Mouse (Mus musculus) forebrain, postnatal 0 days (tissue): ENCODE data around the gene Aspscr1. TPM values are rescaled to one million over a fixed set of nuclear protein-coding genes. Genes with fewer than 3 reads are reported as not detected.

ENCODE experiments used
- ATAC-seq: fragments of 200-750 bp; cut with Nextera tagmentation; 2 replicates; pipeline ENCODE4 v1.8.0; 2017; ENCODE audit warnings: mild to moderate bottlenecking, moderate library complexity
- DNase-seq: peaks from one replicate; pipeline ENCODE4 v3.0.0-alpha.2; 2015
- H3K27ac ChIP-seq: fragments of 300-500 bp; sonication (generic); 2 replicates; pipeline ENCODE4 v1.5.1; 2014; ENCODE audit warnings: low read depth, mild to moderate bottlenecking, antibody characterized with exemption, low read length, moderate library complexity, mixed read lengths
- H3K27me3 ChIP-seq: fragments of 300-500 bp; sonication (generic); 2 replicates; pipeline ENCODE4 v1.6.1; 2014; ENCODE audit warnings: mild to moderate bottlenecking, low read length, mixed read lengths; ENCODE audit not compliant: insufficient read depth
- H3K36me3 ChIP-seq: fragments of 300-500 bp; sonication (generic); 2 replicates; pipeline ENCODE4 v1.6.1; 2014; ENCODE audit warnings: mild to moderate bottlenecking, moderate library complexity; ENCODE audit not compliant: insufficient read depth
- H3K4me1 ChIP-seq: fragments of 300-500 bp; sonication (generic); 2 replicates; pipeline ENCODE4 v1.6.1; 2014; ENCODE audit warnings: antibody characterized with exemption; ENCODE audit not compliant: insufficient read depth
- H3K4me2 ChIP-seq: fragments of 300-500 bp; sonication (generic); 2 replicates; pipeline ENCODE4 v1.6.1; 2014; ENCODE audit warnings: low read depth, mild to moderate bottlenecking, moderate library complexity
- H3K4me3 ChIP-seq: fragments of 300-500 bp; sonication (generic); 2 replicates; pipeline ENCODE4 v1.5.1; 2014; ENCODE audit warnings: low read depth, low read length, mixed read lengths
- H3K9ac ChIP-seq: fragments of 300-500 bp; sonication (generic); 2 replicates; pipeline ENCODE4 v1.6.1; 2014; ENCODE audit warnings: mild to moderate bottlenecking
- H3K9me3 ChIP-seq: fragments of 300-500 bp; sonication (generic); 2 replicates; pipeline ENCODE4 v1.6.1; 2016; ENCODE audit warnings: low read length
- CTCF ChIP-seq: sonication (generic); IDR thresholded peaks from 2 replicates; pipeline ENCODE4 v1.5.1; 2016; ENCODE audit warnings: antibody characterized with exemption, control low read depth, low read depth
- WGBS: fragments of 180-500 bp; shearing (Covaris S2); extraction: QIAGEN DNeasy Blood & Tissue Kit; methylation state at CpG from one replicate; pipeline ENCODE4 v1.1.7; 2014; 5-methylcytosine and 5-hydroxymethylcytosine counted together
- polyA plus RNA-seq: library from polyadenylated mRNA; unstranded; fragments of >200 nt; fragmentation: Nextera tagmentation; extraction: Ambion mirVana; gene quantifications from 2 replicates; pipeline ENCODE4 v1.2.1, GENCODE M21; 2015
- total RNA-seq: library from RNA; depleted of rRNA; stranded (reverse); fragments of >200 nt; gene quantifications from 2 replicates; pipeline ENCODE4 v1.2.3, GENCODE M21; 2014; rRNA removed

Gene Aspscr1
- total RNA-seq (97.7 and 102 TPM in 2 replicates), polyA plus RNA-seq (137 and 139 TPM in 2 replicates)

- Histone ChIP-seq H3K27ac (peak within 1 kb of the TSS; percentile 84), H3K4me1 (peaks cover 10% of the 10 kb centered on the region), H3K4me3 (peak within 1 kb of the TSS; percentile 82), H3K36me3 (peaks cover 10% of the 10 kb centered on the region), H3K9ac (peak within 1 kb of the TSS; percentile 70), H3K9me3 (no peaks in the 10 kb centered on the region), H3K27me3 (no peaks in the 10 kb centered on the region), H3K4me2 (peak within 1 kb of the TSS; percentile 71)
- no peak for TF ChIP-seq CTCF
- ATAC-seq = peak; percentile 98
- peak; percentile 96 for DNase-seq
- WGBS = 4% methylated on average over 81 of the region's 83 CpGs
Measured at GRCm38 (mm10) chr11:120672687-120673593, at the start of gene Aspscr1. Aspscr1 (plus strand) TSS chr11:120672973.

GRCm38 (mm10) chr11:120623961-120624679 lies 48.7 kb upstream of the Aspscr1 start:
- Histone ChIP-seq H3K4me3 (peak overlapping the region; percentile 87), H3K9ac (peak overlapping the region; percentile 76), H3K9me3 (no peaks in the 10 kb centered on the region), H3K27me3 (no peaks in the 10 kb centered on the region), H3K4me2 (peak overlapping the region; percentile 94), H3K27ac (peak overlapping the region; percentile 83), H3K4me1 (peaks cover 5% of the 10 kb centered on the region), H3K36me3 (peaks cover 52% of the 10 kb centered on the region)
- TF ChIP-seq CTCF = peak; percentile 69
- DNase-seq (peak; percentile 46), ATAC-seq (peak; percentile 79)
- 13% methylated on average over 30 of the region's 30 CpGs for WGBS

- Histone ChIP-seq H3K4me1 (peaks cover 5% of the 10 kb centered on the region), H3K27me3 (no peaks in the 10 kb centered on the region), H3K9me3 (no peaks in the 10 kb centered on the region), H3K4me2 (peak overlapping the region; percentile 94), H3K9ac (peak overlapping the region; percentile 76), H3K4me3 (peak overlapping the region; percentile 87), H3K27ac (peak overlapping the region; percentile 83), H3K36me3 (peaks cover 55% of the 10 kb centered on the region)
- ATAC-seq (peak; percentile 95), DNase-seq (peak; percentile 92)
- WGBS = under 1% methylated on average over 53 of the region's 53 CpGs
- TF ChIP-seq CTCF = no peak
Measured at GRCm38 (mm10) chr11:120624680-120625111, 48.1 kb upstream of the Aspscr1 start.

GRCm38 (mm10) chr11:120625152-120625775 lies 47.5 kb upstream of the Aspscr1 start, which contains the start of gene Sirt7:
Sirt7 (minus strand) TSS chr11:120625240.
- peak within 1 kb of the TSS; percentile 76 for H3K9ac ChIP-seq
- H3K9me3 ChIP-seq = no peaks in the 10 kb centered on the region
- H3K27ac ChIP-seq = peak within 1 kb of the TSS; percentile 83
- peak within 1 kb of the TSS; percentile 87 for H3K4me3 ChIP-seq
- DNase-seq (no peak), ATAC-seq (peak; percentile 12; the same call in 1 of the 2 replicates)
- H3K4me1 ChIP-seq = peaks cover 5% of the 10 kb centered on the region
- H3K36me3 ChIP-seq = peaks cover 50% of the 10 kb centered on the region
- no peaks in the 10 kb centered on the region for H3K27me3 ChIP-seq
- 20% methylated on average over 5 of the region's 5 CpGs for WGBS
- TF ChIP-seq CTCF = no peak
- peak within 1 kb of the TSS; percentile 94 for H3K4me2 ChIP-seq

- no peak for TF ChIP-seq CTCF
- ATAC-seq = no peak
- 90% methylated on average over 11 of the region's 11 CpGs for WGBS
Measured at GRCm38 (mm10) chr11:120626785-120627467, 45.8 kb upstream of the Aspscr1 start.

More at GRCm38 (mm10) chr11:120626785-120627467, 45.8 kb upstream of the Aspscr1 start:
- no peak overlapping the region for H3K4me3 ChIP-seq
- H3K36me3 ChIP-seq = peaks cover 34% of the 10 kb centered on the region
- H3K9ac ChIP-seq = no peak overlapping the region
- no peaks in the 10 kb centered on the region for H3K27me3 ChIP-seq
- H3K4me1 ChIP-seq = peaks cover 5% of the 10 kb centered on the region
- no peaks in the 10 kb centered on the region for H3K9me3 ChIP-seq
- DNase-seq = no peak
- H3K27ac ChIP-seq = no peak overlapping the region
- H3K4me2 ChIP-seq = no peak overlapping the region
